Mouse (Mus musculus): ENCODE measurements around the gene Zswim8. TPM values are rescaled to one million over a fixed set of nuclear protein-coding genes. Genes with fewer than 3 reads are reported as not detected.
"Not testable (repeated sequence)": the region's sequence is repeated elsewhere in the genome, so short reads cannot be mapped to it uniquely, and the experiment has no call there.

The Zswim8 gene
- total RNA-seq, 4 experiments from 2014 or later = 170 to 210 (median 191) TPM

DNA sequence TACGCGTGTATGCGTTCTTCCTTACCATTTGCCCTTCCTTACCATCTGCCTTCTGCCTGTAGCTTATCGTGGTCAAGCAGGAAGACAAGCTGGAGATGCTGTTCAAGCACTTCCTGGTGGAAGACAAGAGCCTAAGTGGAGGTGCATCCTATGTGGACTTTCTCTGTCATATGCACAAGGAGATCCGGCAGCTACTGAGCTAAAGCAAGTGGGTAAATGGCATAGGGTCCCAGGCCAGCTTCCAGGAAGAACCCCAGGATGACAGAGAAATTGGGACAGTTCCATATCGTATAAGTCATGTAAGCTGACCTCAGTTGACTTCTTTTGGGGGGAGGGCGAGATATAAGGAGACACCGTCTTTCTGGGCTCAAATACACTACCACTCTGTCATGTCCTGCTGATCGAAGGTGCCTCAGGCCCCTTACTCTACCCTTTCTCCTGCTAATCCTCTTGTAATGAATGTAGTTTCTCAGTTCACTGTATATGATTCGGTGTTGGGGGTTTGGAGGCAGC, 13.7 kb upstream of the Zswim8 start:
- DNase-seq (ENCODE audit: low spot score in 2 of 2) = no peak

DNA sequence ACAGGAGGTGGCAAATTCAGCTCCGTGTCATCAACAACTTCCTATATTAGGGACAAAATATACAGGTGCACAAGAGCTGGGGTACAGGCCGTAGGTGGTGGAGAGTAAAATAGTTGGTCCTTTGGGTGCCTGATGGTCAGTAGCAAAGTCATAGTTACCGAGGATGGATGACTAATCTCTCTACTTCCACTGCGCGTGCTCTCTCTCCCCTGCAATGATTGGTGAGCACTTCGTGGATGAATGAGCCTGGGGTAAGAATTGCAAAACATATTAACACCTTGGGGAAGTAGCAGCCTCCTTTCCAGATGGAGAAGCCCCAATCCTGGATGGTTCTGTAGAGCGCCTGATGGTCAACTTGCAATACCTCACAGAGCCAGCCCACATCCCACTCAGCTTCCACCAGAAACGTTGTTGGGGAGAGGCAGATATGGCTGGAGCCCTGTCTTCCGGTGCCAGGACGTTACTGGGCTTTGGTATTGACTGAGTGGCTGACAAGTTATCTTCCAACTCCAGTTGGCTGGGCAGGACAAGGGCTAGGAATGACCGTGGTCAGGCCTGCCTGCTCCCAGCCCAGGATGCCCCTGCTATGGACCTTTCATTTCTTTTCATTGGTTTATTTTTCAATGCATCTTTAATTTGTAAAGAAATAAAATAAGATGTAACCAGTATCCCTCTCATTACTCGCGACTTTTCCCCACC, 13.0 kb upstream of the Zswim8 start:
- DNase-seq (ENCODE audit: low spot score in 2 of 2) = no peak

DNA sequence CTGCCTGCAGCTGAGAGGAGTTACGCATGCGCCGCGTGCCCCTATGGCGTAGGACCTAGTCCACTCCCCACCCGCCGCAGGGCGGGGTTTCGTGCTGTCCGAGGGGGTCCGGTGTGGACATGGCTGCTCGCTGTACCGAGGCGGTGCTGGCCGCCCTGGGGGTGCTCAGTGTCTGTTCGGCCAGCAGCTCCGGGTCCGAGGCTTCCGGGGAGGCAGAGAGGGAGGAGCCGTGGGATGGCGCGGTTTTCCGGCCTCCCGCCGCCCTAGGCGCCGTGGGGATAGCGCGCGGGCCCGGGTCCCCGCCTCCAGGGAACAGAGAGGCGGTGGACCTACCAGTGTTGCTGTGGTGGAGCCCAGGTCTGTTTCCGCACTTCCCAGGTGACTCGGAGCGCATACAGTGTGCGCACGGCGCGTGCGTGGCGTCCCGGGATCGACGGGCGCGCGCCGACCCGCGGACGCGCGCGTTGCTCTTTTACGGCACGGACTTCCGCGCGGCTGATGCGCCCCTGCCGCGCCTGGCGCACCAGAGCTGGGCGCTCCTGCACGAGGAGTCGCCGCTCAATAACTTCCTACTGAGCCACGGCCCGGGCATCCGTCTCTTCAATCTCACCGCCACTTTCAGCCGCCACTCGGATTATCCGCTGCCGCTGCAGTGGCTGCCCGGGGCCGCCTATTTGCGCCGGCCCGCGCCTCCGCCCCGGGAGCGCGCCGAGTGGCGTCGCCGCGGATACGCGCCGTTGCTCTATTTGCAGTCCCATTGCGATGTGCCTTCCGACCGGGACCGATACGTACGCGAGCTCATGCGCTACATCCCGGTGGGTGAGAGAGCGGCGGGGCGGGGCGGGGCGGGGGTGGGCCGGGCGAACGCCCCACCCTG, 12.2 kb upstream of the Zswim8 start, which contains the start of gene Fut11:
Fut11 (plus strand) TSS at position 85 of the 877 bp plus-strand sequence.
- peak; percentile 78 to 83 for DNase-seq (ENCODE audit: low spot score in 2 of 2)

DNA sequence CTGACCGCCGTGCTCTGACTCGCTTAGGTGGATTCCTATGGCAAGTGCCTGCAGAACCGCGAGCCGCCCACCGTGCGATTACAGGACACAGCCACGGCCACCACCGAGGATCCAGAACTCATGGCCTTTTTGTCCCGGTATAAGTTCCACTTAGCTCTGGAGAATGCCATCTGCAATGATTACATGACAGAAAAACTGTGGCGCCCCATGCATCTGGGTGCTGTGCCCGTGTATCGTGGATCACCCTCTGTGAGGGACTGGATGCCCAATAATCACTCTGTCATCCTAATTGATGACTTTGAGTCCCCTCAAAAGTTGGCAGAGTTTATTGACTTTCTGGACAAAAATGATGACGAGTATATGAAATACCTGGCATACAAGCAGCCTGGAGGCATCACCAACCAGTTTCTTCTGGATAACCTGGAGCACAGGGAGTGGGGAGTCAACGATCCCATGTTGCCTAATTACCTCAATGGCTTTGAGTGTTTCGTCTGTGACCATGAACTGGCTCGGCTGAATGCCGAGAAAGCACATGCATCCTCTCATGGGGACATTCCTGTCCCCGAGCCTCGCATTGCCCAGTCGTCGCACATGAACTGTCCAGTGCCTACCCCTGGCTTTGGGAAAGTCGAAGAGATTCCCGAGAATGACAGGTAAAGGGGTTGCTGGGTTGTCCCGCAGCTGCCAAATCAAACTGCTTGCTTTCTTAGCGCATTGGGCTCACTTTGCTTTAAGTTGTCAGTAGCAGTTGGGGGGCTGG, 11.4 kb upstream of the Zswim8 start:
- DNase-seq (ENCODE audit: low spot score in 2 of 2) = no peak

DNA sequence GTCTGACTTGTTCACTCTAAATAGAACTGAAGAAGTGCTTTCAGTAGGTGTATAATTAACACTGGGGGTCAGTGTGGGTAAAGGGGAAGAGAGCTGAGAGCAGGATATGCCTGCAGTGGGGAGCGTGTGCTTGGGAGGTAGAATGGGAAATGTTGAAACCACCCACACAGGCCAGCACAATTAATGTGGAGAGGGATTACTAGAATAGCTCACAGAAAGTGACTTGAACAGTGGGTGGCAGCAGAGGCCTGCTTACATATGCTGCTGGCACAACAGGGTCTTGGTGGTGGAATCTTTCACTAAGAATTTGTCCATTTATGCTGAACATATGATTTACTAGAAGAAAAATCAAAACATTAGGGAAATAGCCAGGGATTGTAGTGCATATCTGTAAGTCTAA, 10.4 kb upstream of the Zswim8 start:
- peak; percentile 48 to 52 for DNase-seq (ENCODE audit: low spot score in 2 of 2)

DNA sequence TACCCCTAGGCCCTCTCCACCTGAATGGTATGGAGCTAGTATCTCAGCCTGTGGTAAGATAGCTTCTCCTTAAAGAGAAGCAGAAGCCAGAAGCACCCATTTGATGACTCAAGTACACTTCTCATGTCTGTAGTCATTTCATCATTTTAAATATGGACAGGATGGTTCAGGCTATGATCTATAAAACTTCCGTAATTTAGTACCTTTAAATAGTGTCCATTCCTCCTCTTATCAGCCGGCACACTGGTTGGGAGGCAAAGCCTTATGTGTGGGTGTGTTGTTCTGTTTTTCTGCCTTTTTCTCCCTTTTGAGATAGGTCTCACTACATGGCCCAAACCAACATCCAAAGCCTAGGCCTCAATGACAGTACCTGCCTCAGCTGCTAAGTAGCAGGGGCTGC, 8.8 kb upstream of the Zswim8 start:
- no peak for DNase-seq (ENCODE audit: low spot score in 2 of 2)

DNA sequence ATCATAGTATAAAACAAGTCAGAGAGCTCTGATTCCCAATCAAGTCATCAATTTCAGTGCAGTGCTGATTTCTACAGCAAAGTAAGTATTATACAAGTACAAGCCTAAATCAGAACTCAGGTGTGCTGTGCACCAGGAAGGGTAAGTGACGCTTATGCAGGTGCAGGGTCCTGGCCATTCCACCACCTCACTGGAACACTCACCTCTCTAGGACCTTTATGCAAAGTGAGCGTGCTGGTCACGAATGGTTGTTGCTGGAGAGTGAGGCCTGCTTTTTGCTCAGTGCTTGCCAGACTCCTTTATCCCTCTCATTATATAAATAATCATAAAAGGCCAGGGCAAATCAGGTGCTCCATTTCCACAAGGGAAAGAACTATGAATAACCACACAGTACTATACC, 7.0 kb upstream of the Zswim8 start:
- no peak for DNase-seq (ENCODE audit: low spot score in 2 of 2)

DNA sequence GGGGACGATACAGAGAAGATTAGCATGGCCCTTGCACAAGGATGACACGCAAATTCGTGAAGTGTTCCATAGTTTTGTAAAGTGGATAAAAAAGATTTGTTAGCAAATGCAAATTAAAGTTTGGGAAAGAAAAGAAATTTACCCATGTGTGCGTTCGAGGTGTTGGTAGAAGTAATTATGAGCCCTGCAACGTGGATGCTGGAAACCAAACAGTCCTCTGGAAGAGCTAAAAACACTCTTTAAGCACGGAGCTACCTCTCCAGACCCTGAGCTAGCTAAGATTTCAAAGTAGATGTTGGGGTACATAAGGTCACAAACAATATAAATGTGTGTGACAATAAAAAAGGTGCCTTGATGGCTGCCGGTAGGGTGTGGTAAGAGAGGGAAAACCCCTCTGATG, 5.8 kb upstream of the Zswim8 start:
- DNase-seq (ENCODE audit: low spot score in 2 of 2) = no peak

DNA sequence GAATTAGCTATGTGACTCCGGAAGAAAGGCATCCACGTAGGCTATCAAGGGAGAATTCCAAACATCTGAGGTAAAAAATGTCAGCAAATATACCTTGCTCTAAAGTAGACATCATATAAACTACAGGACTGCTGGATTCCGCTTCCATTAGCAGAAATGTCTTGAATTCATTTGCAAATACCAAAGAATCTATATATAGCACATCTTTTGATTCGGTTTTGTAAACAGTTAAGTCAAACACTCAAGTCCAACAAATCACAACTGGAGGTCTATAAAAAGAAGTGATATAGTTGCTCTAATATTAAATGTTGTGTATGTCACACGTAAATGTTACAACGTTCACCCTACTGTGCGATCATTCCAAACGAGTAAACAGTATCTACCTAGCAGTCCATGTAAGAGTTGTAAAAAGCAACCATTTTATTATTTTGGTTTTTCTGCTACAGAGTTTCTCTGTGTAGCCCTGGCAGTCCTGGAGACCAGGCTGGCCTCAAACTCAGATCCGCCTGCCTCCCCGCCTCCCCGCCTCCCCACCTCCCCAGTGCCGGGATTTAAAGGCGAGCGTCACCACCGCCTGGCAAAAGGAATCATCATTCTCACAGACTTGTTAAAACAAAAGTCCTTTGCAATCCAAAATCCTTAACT, 5.1 kb upstream of the Zswim8 start:
- no peak for DNase-seq (ENCODE audit: low spot score in 2 of 2)

DNA sequence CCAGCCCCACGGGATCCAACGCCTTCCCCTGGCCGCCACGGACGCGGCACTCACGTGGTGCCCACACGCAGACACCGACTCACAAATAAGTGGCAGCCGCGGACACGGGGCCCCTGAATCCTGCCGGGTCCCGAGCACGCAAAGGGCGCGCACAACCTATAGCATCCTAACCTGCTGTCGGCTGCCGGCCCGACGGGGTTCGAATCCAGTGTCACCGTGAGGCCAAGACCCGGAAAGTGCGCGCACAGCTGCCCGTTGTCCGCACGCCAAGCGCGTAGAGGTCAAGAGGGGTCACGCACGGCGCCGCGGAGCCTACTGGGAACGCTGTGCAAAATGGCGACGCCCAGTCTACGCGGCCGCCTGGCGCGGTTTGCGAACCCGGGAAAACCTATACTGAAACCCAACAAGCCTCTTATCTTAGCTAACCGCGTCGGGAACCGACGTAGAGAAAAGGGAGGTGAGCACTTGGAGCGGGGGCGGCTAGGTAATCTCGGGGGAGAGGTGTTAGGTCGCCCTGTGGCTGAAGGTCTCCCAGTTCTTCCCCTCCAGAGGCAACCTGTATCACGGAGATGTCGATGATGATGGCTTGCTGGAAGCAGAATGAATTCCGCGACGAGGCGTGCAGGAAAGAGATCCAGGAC, 4.5 kb upstream of the Zswim8 start, which contains the start of gene Chchd1:
Chchd1 (plus strand) TSS at position 266 of the 641 bp plus-strand sequence.
- DNase-seq (ENCODE audit: low spot score in 2 of 2) = peak; percentile 82 to 91

DNA sequence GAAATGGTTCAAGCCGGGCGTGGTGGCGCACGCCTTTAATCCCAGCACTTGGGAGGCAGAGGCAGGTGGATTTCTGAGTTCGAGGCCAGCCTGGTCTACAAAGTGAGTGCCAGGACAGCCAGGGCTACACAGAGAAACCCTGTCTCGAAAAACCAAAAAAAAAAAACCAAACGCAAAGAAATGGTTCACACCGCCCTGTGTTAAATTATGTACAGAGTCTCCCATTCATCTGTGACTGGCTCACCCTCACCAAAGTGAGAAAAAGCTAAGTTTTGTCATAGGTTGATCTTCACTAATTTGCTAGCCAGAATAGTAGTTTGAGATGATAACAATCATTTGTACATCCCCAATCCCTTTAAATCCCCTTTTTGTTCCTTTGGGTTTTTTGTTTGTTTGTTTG, 3.9 kb upstream of the Zswim8 start:
- DNase-seq (ENCODE audit: low spot score in 2 of 2) = not testable (repeated sequence)

DNA sequence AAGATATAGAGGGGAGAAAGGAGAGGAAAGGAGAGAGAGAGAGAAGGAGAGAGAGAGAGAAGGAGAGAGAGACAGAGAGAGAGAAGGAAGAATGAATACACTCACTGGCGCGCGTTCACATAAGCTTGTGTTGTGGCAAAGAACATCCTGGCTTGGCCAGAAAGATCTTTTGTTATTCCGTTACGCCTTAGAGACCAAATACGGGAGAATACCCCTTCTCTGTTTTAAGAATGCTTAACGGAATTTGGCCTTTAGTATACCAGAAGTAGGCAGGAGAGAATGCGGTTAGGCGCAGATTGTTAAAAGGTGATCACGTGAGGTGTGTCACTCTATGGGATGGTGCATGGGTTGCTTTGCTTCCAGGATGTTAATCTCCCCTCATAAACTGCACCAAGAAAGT, 887 bp downstream of the Zswim8 start:
- DNase-seq (ENCODE audit: low spot score in 2 of 2) = no peak

DNA sequence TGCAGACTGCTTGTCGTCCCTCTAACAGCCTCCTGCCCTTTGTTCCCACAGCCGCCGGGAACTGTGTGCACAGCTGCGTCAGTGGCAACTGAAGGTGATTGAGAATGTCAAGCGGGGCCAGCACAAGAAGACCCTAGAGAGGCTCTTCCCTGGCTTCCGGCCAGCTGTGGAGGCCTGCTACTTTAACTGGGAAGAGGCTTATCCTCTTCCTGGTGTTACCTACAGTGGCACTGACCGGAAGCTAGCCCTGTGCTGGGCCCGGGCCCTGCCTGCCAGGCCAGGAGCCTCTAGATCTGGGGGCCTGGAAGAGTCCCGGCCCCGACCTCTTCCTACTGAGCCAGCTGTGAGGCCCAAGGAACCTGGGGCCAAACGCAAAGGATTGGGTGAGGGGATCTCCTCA, 6.5 kb downstream of the Zswim8 start:
- no peak for DNase-seq (ENCODE audit: low spot score in 2 of 2)

DNA sequence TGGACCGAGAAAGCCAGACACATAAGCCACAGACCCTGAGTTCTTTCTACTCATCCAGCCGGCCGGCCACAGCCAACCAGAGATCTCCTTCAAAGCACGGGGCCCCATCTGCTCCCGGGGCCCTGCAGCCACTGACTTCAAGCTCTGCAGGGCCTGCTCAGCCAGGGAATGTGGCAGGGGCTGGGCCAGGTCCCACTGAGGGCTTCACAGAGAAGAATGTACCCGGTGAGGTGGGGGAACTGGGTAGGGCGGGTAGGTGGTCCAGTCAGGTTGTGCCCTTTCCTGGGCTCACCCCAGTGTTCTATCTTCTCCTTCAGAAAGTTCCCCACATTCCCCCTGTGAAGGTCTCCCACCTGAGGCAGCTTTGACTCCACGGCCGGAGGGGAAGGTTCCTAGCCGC, 11.1 kb downstream of the Zswim8 start:
- DNase-seq (ENCODE audit: low spot score in 2 of 2) = no peak

DNA sequence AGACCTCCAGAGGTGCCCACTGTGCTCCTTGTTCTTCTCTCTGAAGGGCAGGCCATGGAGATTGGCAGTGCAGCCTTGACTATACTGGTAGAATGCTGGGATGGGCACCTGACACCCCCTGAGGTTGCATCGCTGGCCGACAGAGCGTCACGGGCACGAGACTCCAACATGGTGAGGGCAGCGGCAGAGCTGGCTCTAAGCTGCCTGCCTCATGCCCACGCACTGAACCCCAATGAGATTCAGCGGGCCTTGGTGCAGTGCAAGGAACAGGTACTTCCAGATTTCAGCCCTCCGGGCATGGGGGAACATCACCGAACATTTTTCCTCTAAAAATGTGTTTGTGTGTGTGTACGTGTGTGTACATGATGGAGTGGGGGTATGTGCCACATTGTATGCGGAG, 12.4 kb downstream of the Zswim8 start:
- DNase-seq (ENCODE audit: low spot score in 2 of 2) = no peak

DNA sequence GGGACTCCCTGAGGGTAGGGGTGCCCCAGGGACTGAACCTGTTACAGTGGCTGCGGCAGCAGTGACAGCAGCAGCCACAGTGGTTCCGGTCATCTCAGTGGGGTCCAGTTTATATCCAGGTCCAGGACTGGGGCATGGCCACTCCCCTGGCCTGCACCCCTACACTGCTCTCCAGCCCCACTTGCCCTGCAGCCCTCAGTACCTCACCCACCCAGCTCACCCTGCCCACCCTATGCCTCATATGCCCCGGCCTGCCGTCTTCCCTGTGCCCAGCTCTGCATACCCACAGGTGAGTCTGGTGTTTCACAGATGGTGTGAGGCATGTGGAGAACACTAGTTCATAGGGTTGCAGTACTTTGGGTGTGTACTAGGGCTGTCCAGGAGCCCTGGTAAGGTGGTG, 14.0 kb downstream of the Zswim8 start:
- DNase-seq (ENCODE audit: low spot score in 2 of 2) = no peak

DNA sequence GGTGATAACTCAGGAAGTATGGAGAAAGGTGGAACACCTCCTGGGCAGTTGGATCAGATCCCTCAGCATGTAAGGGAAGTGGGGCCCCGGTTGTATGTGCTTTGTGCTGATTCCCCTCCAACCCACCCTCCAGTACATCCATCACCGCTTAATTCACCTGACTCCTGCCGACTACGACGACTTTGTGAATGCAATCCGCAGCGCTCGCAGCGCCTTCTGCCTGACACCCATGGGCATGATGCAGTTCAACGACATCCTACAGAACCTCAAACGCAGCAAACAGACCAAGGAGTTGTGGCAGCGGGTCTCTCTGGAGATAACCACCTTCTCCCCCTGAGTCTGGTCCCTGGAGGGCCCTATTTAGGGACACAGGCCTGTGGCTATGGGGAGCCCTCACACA, 15.7 kb downstream of the Zswim8 start:
- DNase-seq (ENCODE audit: low spot score in 2 of 2) = no peak

DNA sequence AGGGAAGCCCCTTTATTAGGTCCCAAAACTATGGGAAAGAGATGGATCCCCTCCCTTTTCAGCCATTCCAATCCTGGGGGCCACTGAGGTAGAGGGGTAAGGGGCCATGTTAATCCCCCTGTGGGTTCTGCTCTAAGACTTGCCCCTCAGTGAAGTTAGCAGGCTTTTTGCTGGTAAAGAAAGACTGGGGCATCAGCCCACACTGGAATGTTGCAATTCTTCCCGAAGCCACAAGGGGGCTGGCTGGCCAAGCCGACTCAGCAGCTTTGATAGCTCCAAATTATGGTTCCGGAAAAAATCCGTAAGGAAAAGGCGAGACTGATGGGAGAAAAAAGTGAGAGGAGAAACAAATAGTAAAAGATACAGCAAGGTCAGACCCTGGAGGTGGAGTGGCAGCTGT, 16.7 kb downstream of the Zswim8 start:
- DNase-seq (ENCODE audit: low spot score in 2 of 2) = peak in 1 of 2 experiments; percentile 70

DNA sequence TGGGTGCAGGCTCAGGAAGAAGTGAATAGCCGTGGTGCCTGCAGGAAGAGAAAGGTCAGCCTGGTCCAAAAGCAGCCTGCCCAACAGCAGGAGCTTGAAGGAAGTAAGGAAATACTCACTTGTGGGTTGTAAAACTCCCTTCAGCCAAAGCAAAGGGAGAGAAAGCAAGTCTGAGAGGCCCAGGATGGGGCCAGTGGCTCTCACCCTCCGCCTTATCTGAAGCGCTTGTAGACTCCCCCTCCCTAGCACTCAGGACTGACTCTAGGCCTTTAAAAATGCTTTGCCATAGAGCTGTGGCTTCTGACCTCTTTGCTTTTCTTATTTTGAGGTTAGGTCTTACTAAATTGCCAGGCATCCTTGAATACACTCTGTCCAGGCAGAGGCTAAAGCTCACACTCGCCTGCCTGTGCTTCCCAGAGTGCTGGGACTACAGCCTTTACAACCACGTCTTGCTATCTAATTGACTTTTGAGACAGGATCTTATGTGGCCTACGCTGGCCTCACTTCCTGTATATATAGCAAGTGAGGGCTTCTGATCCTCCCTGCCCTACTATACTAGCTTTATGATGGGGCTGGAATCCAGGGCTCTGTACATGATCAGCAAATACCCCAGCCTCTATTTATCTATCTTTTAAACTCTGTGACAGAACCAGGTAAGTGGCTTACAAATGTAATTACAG, 18.4 kb downstream of the Zswim8 start:
- no peak for DNase-seq (ENCODE audit: low spot score in 2 of 2)

DNA sequence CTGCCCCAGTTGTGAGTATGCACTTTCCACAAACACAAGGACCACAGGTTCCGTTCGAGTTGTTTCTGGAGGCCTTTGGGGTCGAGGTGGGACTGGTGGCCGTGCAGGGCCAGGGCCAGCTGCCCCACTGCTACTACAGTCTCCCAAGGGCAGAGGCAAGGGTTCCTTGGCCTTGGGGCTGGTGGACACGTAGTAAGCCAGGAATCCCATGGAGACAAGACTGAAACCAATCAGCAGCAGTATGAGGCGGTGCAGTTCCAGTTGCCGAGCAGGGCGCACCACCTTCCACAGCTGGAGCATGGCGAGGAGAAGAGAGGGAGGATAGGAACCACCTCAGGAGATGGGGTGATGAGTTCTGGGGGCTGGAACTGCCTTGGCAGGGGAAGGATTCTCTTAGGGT, 22.5 kb downstream of the Zswim8 start:
- no peak for DNase-seq (ENCODE audit: low spot score in 2 of 2)

Measured in layer of hippocampus, adult 8-10 months (tissue).